Mouse (Mus musculus): ENCODE results near the gene Fbxw9. TPM values are rescaled to one million over a fixed set of nuclear protein-coding genes. Genes with fewer than 3 reads are reported as not detected.

Gene Fbxw9
- polyA plus RNA-seq, 1 experiment = 25.1 TPM

GRCm38 (mm10) chr8:85095051-85095450 lies 35.2 kb downstream of the Fbxw9 start:
- H3K9ac ChIP-seq (ENCODE audit: low read depth, poor library complexity, severe bottlenecking) = no peak overlapping the region
- H3K27ac ChIP-seq (ENCODE audit: insufficient read depth, low read length) = no peak overlapping the region
- H3K27me3 ChIP-seq (ENCODE audit: control insufficient read depth, insufficient read depth, low read length, poor library complexity, severe bottlenecking) = no peaks in the 10 kb centered on the region
- TF ChIP-seq CTCF (IDR thresholded peaks at IDR 0.05; ENCODE audit: low read depth, low read length) (no peak), POLR2A (IDR thresholded peaks at IDR 0.05; ENCODE audit: insufficient read depth, low read length) (no peak), EP300 (IDR thresholded peaks at IDR 0.05; ENCODE audit: insufficient read depth, low read depth, low read length) (no peak)
- H3K4me3 ChIP-seq (ENCODE audit: low read depth, low read length) = no peak overlapping the region
- no peaks in the 10 kb centered on the region for H3K4me1 ChIP-seq (ENCODE audit: control insufficient read depth, insufficient read depth, low read length)
- H3K36me3 ChIP-seq (ENCODE audit: control insufficient read depth, insufficient read depth, low read length, poor library complexity, severe bottlenecking) = peaks cover 23% of the 10 kb centered on the region
- H3K9me3 ChIP-seq (replicated peaks; ENCODE audit: control insufficient read depth, insufficient read depth, low read length, poor library complexity, severe bottlenecking) = no peaks in the 10 kb centered on the region

GRCm38 (mm10) chr8:85095566-85095965 lies 35.7 kb downstream of the Fbxw9 start:
- H3K4me3 ChIP-seq (ENCODE audit: low read depth, low read length) = no peak overlapping the region
- H3K9me3 ChIP-seq (replicated peaks; ENCODE audit: control insufficient read depth, insufficient read depth, low read length, poor library complexity, severe bottlenecking) = no peaks in the 10 kb centered on the region
- no peak overlapping the region for H3K9ac ChIP-seq (ENCODE audit: low read depth, poor library complexity, severe bottlenecking)
- no peaks in the 10 kb centered on the region for H3K27me3 ChIP-seq (ENCODE audit: control insufficient read depth, insufficient read depth, low read length, poor library complexity, severe bottlenecking)
- TF ChIP-seq EP300 (IDR thresholded peaks at IDR 0.05; ENCODE audit: insufficient read depth, low read depth, low read length) (no peak), CTCF (IDR thresholded peaks at IDR 0.05; ENCODE audit: low read depth, low read length) (no peak), POLR2A (IDR thresholded peaks at IDR 0.05; ENCODE audit: insufficient read depth, low read length) (no peak)
- peaks cover 23% of the 10 kb centered on the region for H3K36me3 ChIP-seq (ENCODE audit: control insufficient read depth, insufficient read depth, low read length, poor library complexity, severe bottlenecking)
- no peak overlapping the region for H3K27ac ChIP-seq (ENCODE audit: insufficient read depth, low read length)
- no peaks in the 10 kb centered on the region for H3K4me1 ChIP-seq (ENCODE audit: control insufficient read depth, insufficient read depth, low read length)

DNA sequence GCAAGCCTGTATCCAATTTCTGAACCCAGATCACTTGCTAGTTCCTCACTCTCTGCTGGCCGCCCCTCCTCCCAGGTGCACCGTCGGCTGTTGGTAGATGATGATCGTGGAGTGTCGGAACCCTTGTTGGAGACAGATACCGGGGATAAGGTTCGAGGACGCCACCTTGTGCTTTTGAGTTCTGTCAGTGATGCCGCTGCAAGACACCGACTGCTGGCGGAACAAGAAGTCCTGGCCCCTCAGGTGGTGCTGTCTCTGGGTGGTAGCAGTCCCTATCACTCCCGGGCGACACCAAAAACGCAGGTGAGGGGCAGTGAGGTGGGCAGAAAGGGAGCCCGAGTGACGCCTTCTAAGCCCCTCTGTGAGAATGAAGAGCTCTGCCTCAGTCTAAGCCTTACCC lies 36.3 kb downstream of the Fbxw9 start:
- Histone ChIP-seq H3K4me1 (ENCODE audit: control insufficient read depth, insufficient read depth, low read length) (no peaks in the 10 kb centered on the region), H3K9ac (ENCODE audit: low read depth, poor library complexity, severe bottlenecking) (no peak overlapping the region), H3K36me3 (ENCODE audit: control insufficient read depth, insufficient read depth, low read length, poor library complexity, severe bottlenecking) (peaks cover 19% of the 10 kb centered on the region), H3K9me3 (replicated peaks; ENCODE audit: control insufficient read depth, insufficient read depth, low read length, poor library complexity, severe bottlenecking) (no peaks in the 10 kb centered on the region), H3K27ac (ENCODE audit: insufficient read depth, low read length) (no peak overlapping the region), H3K27me3 (ENCODE audit: control insufficient read depth, insufficient read depth, low read length, poor library complexity, severe bottlenecking) (no peaks in the 10 kb centered on the region), H3K4me3 (ENCODE audit: low read depth, low read length) (no peak overlapping the region)
- TF ChIP-seq CTCF (IDR thresholded peaks at IDR 0.05; ENCODE audit: low read depth, low read length) (no peak), POLR2A (IDR thresholded peaks at IDR 0.05; ENCODE audit: insufficient read depth, low read length) (no peak), EP300 (IDR thresholded peaks at IDR 0.05; ENCODE audit: insufficient read depth, low read depth, low read length) (no peak)

DNA sequence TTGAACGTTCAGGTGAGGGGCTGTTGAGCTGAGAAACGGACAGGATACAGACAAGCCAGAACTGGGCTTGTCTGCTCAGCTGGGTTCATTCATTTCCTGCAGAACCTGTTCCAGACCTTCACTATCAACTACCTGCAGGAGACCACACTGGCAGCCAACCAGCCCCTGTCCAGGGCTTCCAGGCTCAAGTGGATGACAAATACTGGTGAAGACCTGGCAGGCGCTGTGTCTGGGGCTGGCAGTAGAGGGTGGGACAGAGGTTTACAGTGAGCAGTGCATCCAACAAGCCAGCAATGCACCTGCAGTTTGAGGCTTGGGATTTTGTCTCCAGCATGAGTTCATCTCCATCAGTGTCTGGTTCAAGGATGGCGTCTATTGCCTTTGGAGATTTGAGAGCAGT lies 37.0 kb downstream of the Fbxw9 start:
- Histone ChIP-seq H3K9ac (ENCODE audit: low read depth, poor library complexity, severe bottlenecking) (no peak overlapping the region), H3K36me3 (ENCODE audit: control insufficient read depth, insufficient read depth, low read length, poor library complexity, severe bottlenecking) (peaks cover 19% of the 10 kb centered on the region), H3K9me3 (replicated peaks; ENCODE audit: control insufficient read depth, insufficient read depth, low read length, poor library complexity, severe bottlenecking) (no peaks in the 10 kb centered on the region; the same call in 1 of the 2 replicates), H3K4me3 (ENCODE audit: low read depth, low read length) (no peak overlapping the region), H3K27me3 (ENCODE audit: control insufficient read depth, insufficient read depth, low read length, poor library complexity, severe bottlenecking) (no peaks in the 10 kb centered on the region), H3K27ac (ENCODE audit: insufficient read depth, low read length) (no peak overlapping the region), H3K4me1 (ENCODE audit: control insufficient read depth, insufficient read depth, low read length) (no peaks in the 10 kb centered on the region)
- TF ChIP-seq CTCF (IDR thresholded peaks at IDR 0.05; ENCODE audit: low read depth, low read length) (no peak), EP300 (IDR thresholded peaks at IDR 0.05; ENCODE audit: insufficient read depth, low read depth, low read length) (no peak), POLR2A (IDR thresholded peaks at IDR 0.05; ENCODE audit: insufficient read depth, low read length) (no peak)

- Histone ChIP-seq H3K36me3 (ENCODE audit: control insufficient read depth, insufficient read depth, low read length, poor library complexity, severe bottlenecking) (peaks cover 10% of the 10 kb centered on the region; the same call in 1 of the 2 replicates), H3K9me3 (replicated peaks; ENCODE audit: control insufficient read depth, insufficient read depth, low read length, poor library complexity, severe bottlenecking) (no peaks in the 10 kb centered on the region; the same call in 1 of the 2 replicates), H3K27me3 (ENCODE audit: control insufficient read depth, insufficient read depth, low read length, poor library complexity, severe bottlenecking) (no peaks in the 10 kb centered on the region), H3K27ac (ENCODE audit: insufficient read depth, low read length) (no peak overlapping the region), H3K4me3 (ENCODE audit: low read depth, low read length) (no peak overlapping the region), H3K9ac (ENCODE audit: low read depth, poor library complexity, severe bottlenecking) (no peak overlapping the region), H3K4me1 (ENCODE audit: control insufficient read depth, insufficient read depth, low read length) (no peaks in the 10 kb centered on the region)
- TF ChIP-seq POLR2A (IDR thresholded peaks at IDR 0.05; ENCODE audit: insufficient read depth, low read length) (no peak), CTCF (IDR thresholded peaks at IDR 0.05; ENCODE audit: low read depth, low read length) (no peak), EP300 (IDR thresholded peaks at IDR 0.05; ENCODE audit: insufficient read depth, low read depth, low read length) (no peak)
These were observed 40.3 kb downstream of the Fbxw9 start for GRCm38 (mm10) chr8:85100076-85100665.

GRCm38 (mm10) chr8:85113241-85113640 lies 53.4 kb downstream of the Fbxw9 start:
- Histone ChIP-seq H3K27ac (ENCODE audit: insufficient read depth, low read length) (no peak overlapping the region), H3K27me3 (ENCODE audit: control insufficient read depth, insufficient read depth, low read length, poor library complexity, severe bottlenecking) (0 out of 2 replicates have a peak, but pooled peaks cover 2% of the 10 kb centered on the region), H3K9ac (ENCODE audit: low read depth, poor library complexity, severe bottlenecking) (no peak overlapping the region), H3K4me3 (ENCODE audit: low read depth, low read length) (no peak overlapping the region), H3K9me3 (replicated peaks; ENCODE audit: control insufficient read depth, insufficient read depth, low read length, poor library complexity, severe bottlenecking) (no peaks in the 10 kb centered on the region), H3K4me1 (ENCODE audit: control insufficient read depth, insufficient read depth, low read length) (no peaks in the 10 kb centered on the region), H3K36me3 (ENCODE audit: control insufficient read depth, insufficient read depth, low read length, poor library complexity, severe bottlenecking) (no peaks in the 10 kb centered on the region)
- TF ChIP-seq EP300 (IDR thresholded peaks at IDR 0.05; ENCODE audit: insufficient read depth, low read depth, low read length) (no peak), POLR2A (IDR thresholded peaks at IDR 0.05; ENCODE audit: insufficient read depth, low read length) (no peak), CTCF (IDR thresholded peaks at IDR 0.05; ENCODE audit: low read depth, low read length) (no peak)
